Mouse (Mus musculus) midbrain, embryonic 12.5 days (tissue): ENCODE results near the gene Npc2. TPM values are rescaled to one million over a fixed set of nuclear protein-coding genes. Genes with fewer than 3 reads are reported as not detected.

Experiments used
- ATAC-seq: fragments of 200-750 bp; cut with Nextera tagmentation; 2 replicates; pipeline ENCODE4 v1.8.0; 2017; ENCODE audit warnings: low read depth, moderate TSS enrichment, moderate library complexity; ENCODE audit not compliant: low FRiP score
- H3K27ac ChIP-seq: fragments of 300-500 bp; sonication (generic); replicated peaks from 2 replicates; pipeline ENCODE4 v1.5.1; 2016; ENCODE audit warnings: mild to moderate bottlenecking
- H3K27me3 ChIP-seq: fragments of 300-500 bp; sonication (generic); 2 replicates; pipeline ENCODE4 v1.6.1; 2016; ENCODE audit warnings: mild to moderate bottlenecking
- H3K36me3 ChIP-seq: fragments of 300-500 bp; sonication (generic); 2 replicates; pipeline ENCODE4 v1.6.1; 2016
- H3K4me1 ChIP-seq: fragments of 300-500 bp; sonication (generic); 2 replicates; pipeline ENCODE4 v1.6.1; 2016
- H3K4me2 ChIP-seq: fragments of 300-500 bp; sonication (generic); replicated peaks from 2 replicates; pipeline ENCODE4 v1.6.1; 2016; ENCODE audit warnings: mild to moderate bottlenecking, moderate library complexity
- H3K4me3 ChIP-seq: fragments of 300-500 bp; sonication (generic); 2 replicates; pipeline ENCODE4 v1.5.1; 2016; ENCODE audit warnings: mild to moderate bottlenecking
- H3K9ac ChIP-seq: fragments of 300-500 bp; sonication (generic); replicated peaks from 2 replicates; pipeline ENCODE4 v1.6.1; 2016; ENCODE audit warnings: mild to moderate bottlenecking, moderate library complexity
- H3K9me3 ChIP-seq: fragments of 300-500 bp; sonication (generic); 2 replicates; pipeline ENCODE4 v1.6.1; 2016; ENCODE audit warnings: mild to moderate bottlenecking
- WGBS: fragments of 180-500 bp; shearing (Covaris S2); methylation state at CpG from one replicate; pipeline ENCODE4 v1.1.7; 2016; 5-methylcytosine and 5-hydroxymethylcytosine counted together
- polyA plus RNA-seq: library from polyadenylated mRNA; unstranded; fragments of >200 nt; fragmentation: Nextera tagmentation; extraction: Ambion mirVana; gene quantifications from 2 replicates; pipeline ENCODE4 v1.2.1, GENCODE M21; 2016

Gene Npc2
- polyA plus RNA-seq, 1 experiment from 2014 or later, result 90.5 TPM

DNA sequence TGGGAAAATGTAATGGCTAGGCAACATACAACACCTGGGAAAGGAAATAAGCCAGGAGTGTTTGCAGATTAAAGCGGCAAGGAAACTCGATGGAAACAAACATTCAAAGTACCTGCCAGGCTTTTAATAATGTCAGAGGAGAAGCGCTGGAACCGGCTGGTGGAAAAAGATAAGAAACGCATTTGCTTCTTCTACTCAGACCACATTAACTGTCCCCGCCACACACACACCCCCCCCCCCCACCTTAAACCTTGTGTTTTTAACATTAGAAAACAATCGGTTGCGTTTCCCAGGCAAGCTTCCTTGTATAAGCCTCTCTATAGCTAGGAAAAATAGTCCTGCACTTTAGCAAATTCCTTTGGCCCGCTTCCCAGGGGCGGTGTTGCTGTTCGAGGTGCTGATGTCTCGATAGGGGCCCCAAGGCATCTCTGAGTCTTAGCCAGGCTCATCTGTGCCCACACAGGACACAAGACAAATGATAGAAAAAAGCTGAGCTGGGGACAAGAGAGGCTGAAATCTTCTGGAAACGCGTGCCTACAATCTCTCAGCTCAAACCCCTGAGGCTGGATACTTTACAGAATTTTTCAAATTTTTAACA is 63.0 kb downstream of the Npc2 start:
- WGBS, result 39% methylated on average over 13 of the region's 14 CpGs
- no peak overlapping the region for H3K4me3 ChIP-seq
- H3K36me3 ChIP-seq, result no peaks in the 10 kb centered on the region
- no peak overlapping the region for H3K27ac ChIP-seq
- no peaks in the 10 kb centered on the region for H3K27me3 ChIP-seq
- H3K4me1 ChIP-seq, result peaks cover 5% of the 10 kb centered on the region; the same call in 1 of the 2 replicates
- H3K9ac ChIP-seq, result no peak overlapping the region
- no peak for ATAC-seq
- H3K4me2 ChIP-seq, result no peak overlapping the region
- no peaks in the 10 kb centered on the region for H3K9me3 ChIP-seq

DNA sequence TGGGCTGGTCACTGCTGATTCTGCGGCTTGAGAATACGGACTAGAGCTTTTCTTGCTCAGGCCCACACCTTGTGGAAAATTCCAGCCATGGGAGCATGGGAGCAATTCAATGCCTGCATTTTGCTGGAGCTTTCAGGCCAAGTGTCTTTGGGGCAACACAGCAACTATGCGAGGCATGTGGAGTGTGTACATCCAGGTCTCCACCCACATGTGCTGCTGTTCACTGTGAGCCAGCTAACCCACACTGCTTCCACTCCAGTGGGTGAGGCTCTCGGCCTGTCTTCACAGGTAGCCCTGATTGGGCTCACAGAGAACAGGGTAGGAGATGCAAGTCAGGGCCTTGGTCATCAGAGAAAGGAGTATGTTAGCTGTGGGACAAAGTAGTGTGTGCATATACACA is 65.1 kb downstream of the Npc2 start:
- WGBS, result 83% methylated on average over 4 of the region's 4 CpGs
- Histone ChIP-seq H3K4me1 (peaks cover 5% of the 10 kb centered on the region; the same call in 1 of the 2 replicates), H3K4me2 (no peak overlapping the region), H3K27me3 (peaks cover 4% of the 10 kb centered on the region; the same call in 1 of the 2 replicates), H3K27ac (no peak overlapping the region), H3K9me3 (no peaks in the 10 kb centered on the region), H3K36me3 (no peaks in the 10 kb centered on the region), H3K4me3 (no peak overlapping the region), H3K9ac (no peak overlapping the region)
- ATAC-seq, result no peak

DNA sequence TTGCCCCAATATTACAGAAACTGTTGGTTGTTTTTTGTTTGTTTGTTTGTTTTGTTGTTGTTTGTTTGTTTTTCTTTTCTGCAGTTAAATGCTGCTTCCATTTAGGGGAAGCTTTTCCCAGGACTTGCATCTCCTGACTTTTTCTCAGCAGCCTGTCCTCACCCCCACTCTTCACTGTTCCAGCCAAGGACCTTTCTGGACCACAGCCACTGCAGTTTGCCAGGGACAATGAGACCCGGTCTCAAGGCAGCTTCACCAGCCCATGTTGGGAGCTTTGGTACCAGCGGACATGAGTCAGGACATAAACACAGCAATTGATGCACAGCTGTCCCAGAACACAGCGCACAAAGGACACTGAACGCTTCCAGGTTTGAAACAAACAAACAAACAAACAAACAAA is 66.1 kb downstream of the Npc2 start:
- Histone ChIP-seq H3K27ac (no peak overlapping the region), H3K4me1 (peaks cover 7% of the 10 kb centered on the region; the same call in 1 of the 2 replicates), H3K9ac (no peak overlapping the region), H3K36me3 (no peaks in the 10 kb centered on the region), H3K9me3 (no peaks in the 10 kb centered on the region), H3K27me3 (peaks cover 11% of the 10 kb centered on the region; the same call in 1 of the 2 replicates), H3K4me2 (no peak overlapping the region), H3K4me3 (no peak overlapping the region)
- WGBS, result 81% methylated on average over 4 of the region's 4 CpGs
- no peak for ATAC-seq

Other genes starting within 250 kb of the Npc2 start
- 0.84 and 0.92 TPM in 2 replicates for gene Vsx2, start 203.4 kb downstream of the Npc2 start, polyA plus RNA-seq
- gene Abcd4, start 155.7 kb downstream of the Npc2 start, polyA plus RNA-seq, result 12.1 and 12.3 TPM in 2 replicates
- not detected in 2 replicates for gene Vrtn, start 132.1 kb downstream of the Npc2 start, polyA plus RNA-seq
- 0.82 and 1.5 TPM in 2 replicates for gene Syndig1l, start 74.3 kb downstream of the Npc2 start, polyA plus RNA-seq
- 168 and 169 TPM in 2 replicates for gene Isca2, start 99 bp upstream of the Npc2 start, polyA plus RNA-seq
- 0.43 TPM in 1 of 2 replicates, not detected in the other for gene Ltbp2, start 103.4 kb upstream of the Npc2 start, polyA plus RNA-seq
- gene Fcf1, start 197.7 kb upstream of the Npc2 start, polyA plus RNA-seq, result 131 and 133 TPM in 2 replicates
- 29.2 and 31.0 TPM in 2 replicates for gene Arel1, start 197.7 kb upstream of the Npc2 start, polyA plus RNA-seq
- gene Ylpm1, start 223.2 kb upstream of the Npc2 start, polyA plus RNA-seq, result 43.7 and 44.6 TPM in 2 replicates